Mouse (Mus musculus): ENCODE data around the gene Wdr91.

DNA sequence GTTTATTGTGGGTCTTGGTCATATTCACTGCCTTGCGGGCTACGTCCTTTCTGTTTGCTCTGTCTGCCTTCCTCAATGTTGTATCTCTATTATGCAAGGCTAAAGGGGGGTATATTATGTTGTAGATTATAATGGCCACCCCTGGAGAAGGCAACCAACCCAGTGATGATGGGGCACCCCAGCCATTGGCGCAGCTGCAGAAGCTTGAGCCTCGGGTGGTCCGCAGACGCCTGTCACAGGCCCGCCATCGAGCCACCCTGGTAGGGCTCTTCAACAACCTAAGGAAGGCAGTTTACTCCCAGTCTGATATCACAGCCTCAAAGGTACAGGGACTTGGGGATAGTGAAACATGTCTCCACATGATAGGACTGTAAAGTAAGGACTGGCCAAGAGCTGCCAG, 16.9 kb upstream of the Wdr91 start:
- no peak for TF ChIP-seq CTCF (conservative IDR thresholded peaks at IDR 0.05; ENCODE audit: low read length)
- no peak for TF ChIP-seq NANOG (IDR thresholded peaks at IDR 0.05; ENCODE audit: borderline replicate concordance, low read length)

Measured in E14TG2a.4 (cell line).